Mouse (Mus musculus) ES-E14 (cell line): ENCODE measurements around the gene Bcas3.

Source experiments
- CHD2 ChIP-seq: IDR thresholded peaks from 2 replicates; pipeline ENCODE4 v1.6.1; 2014; ENCODE audit warnings: mild to moderate bottlenecking, low read depth, low read length, inconsistent platforms
- HCFC1 ChIP-seq: IDR thresholded peaks from 2 replicates; pipeline ENCODE4 v1.6.1; 2012; ENCODE audit warnings: low read length, inconsistent platforms, borderline replicate concordance; ENCODE audit not compliant: insufficient read depth
- MAFK ChIP-seq: IDR thresholded peaks from 2 replicates; pipeline ENCODE4 v1.6.1; 2014; ENCODE audit warnings: mild to moderate bottlenecking, low read depth, low read length, inconsistent platforms; ENCODE audit not compliant: insufficient read depth
- ZC3H11A ChIP-seq: IDR thresholded peaks from 2 replicates; pipeline ENCODE4 v1.6.1; 2012; ENCODE audit warnings: low read depth, mild to moderate bottlenecking, inconsistent platforms, low read length, borderline replicate concordance
- ZNF384 ChIP-seq: IDR thresholded peaks from 2 replicates; pipeline ENCODE4 v1.6.1; 2012; ENCODE audit warnings: low read depth, low read length, inconsistent platforms

- TF ChIP-seq HCFC1: no peak
- no peak for TF ChIP-seq ZC3H11A
- TF ChIP-seq CHD2: no peak
- no peak for TF ChIP-seq MAFK
- TF ChIP-seq ZNF384: no peak
Measured at GRCm38 (mm10) chr11:85710155-85710554, 357.2 kb downstream of the Bcas3 start.
